Mouse (Mus musculus): Measurements from ENCODE around the gene Vrk1.

GRCm38 (mm10) chr12:106082191-106082957 lies 72.3 kb downstream of the Vrk1 start:
- no peak for TF ChIP-seq CTCF (IDR thresholded peaks at IDR 0.05; ENCODE audit: borderline replicate concordance, insufficient read depth, low read depth, low read length)
- no peak for TF ChIP-seq POLR2A (IDR thresholded peaks at IDR 0.05; ENCODE audit: borderline replicate concordance, insufficient read depth, low read length)
